Mouse (Mus musculus): Measurements from ENCODE around the gene Cdc34.

DNA sequence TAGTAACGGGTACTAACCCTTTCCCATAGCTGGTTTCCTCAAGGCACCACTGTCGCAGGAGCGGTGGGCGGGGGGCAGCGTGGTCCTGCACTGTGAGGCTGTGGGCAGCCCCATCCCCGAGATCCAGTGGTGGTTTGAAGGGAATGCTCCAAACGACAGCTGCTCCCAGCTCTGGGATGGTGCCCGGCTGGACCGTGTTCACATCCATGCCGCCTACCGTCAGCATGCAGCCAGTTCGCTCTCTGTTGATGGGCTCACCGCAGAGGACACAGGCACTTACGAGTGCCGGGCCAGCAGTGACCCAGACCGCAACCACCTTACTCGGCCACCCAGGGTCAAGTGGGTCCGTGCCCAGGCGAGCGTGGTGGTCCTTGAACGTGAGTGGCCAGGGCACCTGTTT is 26.7 kb downstream of the Cdc34 start:
- no peak for TF ChIP-seq CTCF (IDR thresholded peaks at IDR 0.05; ENCODE audit: low read depth)
- no peak for TF ChIP-seq EP300 (IDR thresholded peaks at IDR 0.05; ENCODE audit: low read depth)
